Mouse (Mus musculus) brain, embryonic 14.5 days (tissue): ENCODE results near the gene Acsl5. TPM values are rescaled to one million over a fixed set of nuclear protein-coding genes. Genes with fewer than 3 reads are reported as not detected.

Experiments used
- DNase-seq: peaks from one replicate; pipeline ENCODE4 v3.0.0-alpha.2; 2011; ENCODE audit warnings: low read depth
- CTCF ChIP-seq: fragments of 200-500 bp; IDR thresholded peaks from 2 replicates; pipeline ENCODE4 v1.5.1; 2012; ENCODE audit warnings: inconsistent platforms, mild to moderate bottlenecking, moderate library complexity, borderline replicate concordance; ENCODE audit not compliant: insufficient read depth, insufficient read length; ENCODE audit errors: extremely low read depth
- POLR2A ChIP-seq: fragments of 200-500 bp; IDR thresholded peaks from 2 replicates; pipeline ENCODE4 v1.6.1; 2012; ENCODE audit warnings: mild to moderate bottlenecking, inconsistent platforms, borderline replicate concordance; ENCODE audit not compliant: poor library complexity, insufficient read depth, insufficient read length, severe bottlenecking; ENCODE audit errors: extremely low read depth
- polyA plus RNA-seq: library from polyadenylated mRNA; depleted of rRNA; stranded (reverse); fragments of >200 nt; gene quantifications from 2 replicates; pipeline ENCODE4 v1.2.3, GENCODE M21; 2012

Acsl5 gene
- polyA plus RNA-seq, 1 experiment, result 6.4 TPM

- TF ChIP-seq POLR2A (no peak), CTCF (peak; percentile 91)
- DNase-seq, result peak; percentile 90
These were observed 33.5 kb upstream of the Acsl5 start for GRCm38 (mm10) chr19:55218192-55218739.

GRCm38 (mm10) chr19:55218741-55219221 is 33.0 kb upstream of the Acsl5 start:
- no peak for DNase-seq
- no peak for TF ChIP-seq CTCF
- TF ChIP-seq POLR2A, result no peak

GRCm38 (mm10) chr19:55219359-55219758 is 32.4 kb upstream of the Acsl5 start:
- no peak for DNase-seq
- no peak for TF ChIP-seq POLR2A
- TF ChIP-seq CTCF, result no peak

GRCm38 (mm10) chr19:55221208-55221607 is 30.5 kb upstream of the Acsl5 start:
- TF ChIP-seq POLR2A (no peak), CTCF (no peak)

GRCm38 (mm10) chr19:55222268-55222667 is 29.5 kb upstream of the Acsl5 start:
- TF ChIP-seq POLR2A, result no peak
- no peak for TF ChIP-seq CTCF
- no peak for DNase-seq

More at GRCm38 (mm10) chr19:55221208-55221607, 30.5 kb upstream of the Acsl5 start:
- DNase-seq, result no peak

- no peak for DNase-seq
- TF ChIP-seq POLR2A, result no peak
- no peak for TF ChIP-seq CTCF
These were observed 25.1 kb upstream of the Acsl5 start for GRCm38 (mm10) chr19:55226621-55227020.

- no peak for DNase-seq
- TF ChIP-seq CTCF, result no peak
- no peak for TF ChIP-seq POLR2A
These were observed 24.6 kb upstream of the Acsl5 start for GRCm38 (mm10) chr19:55227135-55227534.

GRCm38 (mm10) chr19:55231081-55231480 is 20.7 kb upstream of the Acsl5 start:
- DNase-seq, result no peak
- TF ChIP-seq CTCF (no peak), POLR2A (no peak)

- no peak for DNase-seq
- no peak for TF ChIP-seq POLR2A
- TF ChIP-seq CTCF, result no peak
These were observed 19.6 kb upstream of the Acsl5 start for GRCm38 (mm10) chr19:55232136-55232535.

GRCm38 (mm10) chr19:55236026-55236425 is 15.7 kb upstream of the Acsl5 start:
- TF ChIP-seq POLR2A (no peak), CTCF (no peak)
- no peak for DNase-seq

- TF ChIP-seq CTCF (no peak), POLR2A (no peak)
- no peak for DNase-seq
These were observed 15.2 kb upstream of the Acsl5 start for GRCm38 (mm10) chr19:55236564-55236963.

GRCm38 (mm10) chr19:55239766-55240426 is 11.8 kb upstream of the Acsl5 start:
- TF ChIP-seq CTCF, result no peak
- DNase-seq, result no peak
